Mouse (Mus musculus) heart, postnatal 0 days (tissue): ENCODE results near the gene Tapbp. TPM values are rescaled to one million over a fixed set of nuclear protein-coding genes. Genes with fewer than 3 reads are reported as not detected.

ENCODE experiments used
- ATAC-seq: fragments of 200-750 bp; cut with Nextera tagmentation; 2 replicates; pipeline ENCODE4 v1.8.0; 2017; ENCODE audit warnings: low read depth, moderate number of reproducible peaks, moderate library complexity; ENCODE audit not compliant: insufficient read depth
- DNase-seq: peaks from one replicate; pipeline ENCODE4 v3.0.0-alpha.2; 2016; ENCODE audit warnings: low spot score
- H3K27ac ChIP-seq: fragments of 300-500 bp; sonication (generic); 2 replicates; pipeline ENCODE4 v1.5.1; 2014; ENCODE audit warnings: low read depth, mild to moderate bottlenecking
- H3K27me3 ChIP-seq: fragments of 300-500 bp; sonication (generic); 2 replicates; pipeline ENCODE4 v1.6.1; 2014; ENCODE audit warnings: low read length, mixed read lengths; ENCODE audit not compliant: control insufficient read depth, insufficient read depth
- H3K36me3 ChIP-seq: fragments of 300-500 bp; sonication (generic); replicated peaks from 2 replicates; pipeline ENCODE4 v1.6.1; 2014; ENCODE audit warnings: low read length, mixed read lengths; ENCODE audit not compliant: control insufficient read depth, insufficient read depth
- H3K4me1 ChIP-seq: fragments of 300-500 bp; sonication (generic); 2 replicates; pipeline ENCODE4 v1.6.1; 2014; ENCODE audit warnings: antibody characterized with exemption; ENCODE audit not compliant: control insufficient read depth, insufficient read depth
- H3K4me2 ChIP-seq: fragments of 300-500 bp; sonication (generic); 2 replicates; pipeline ENCODE4 v1.6.1; 2014; ENCODE audit warnings: low read depth, mild to moderate bottlenecking, low read length, moderate library complexity
- H3K4me3 ChIP-seq: fragments of 300-500 bp; sonication (generic); 2 replicates; pipeline ENCODE4 v1.5.1; 2014; ENCODE audit warnings: low read depth, low read length
- H3K9ac ChIP-seq: fragments of 300-500 bp; sonication (generic); replicated peaks from 2 replicates; pipeline ENCODE4 v1.6.1; 2014; ENCODE audit warnings: low read depth, low read length, mixed read lengths
- H3K9me3 ChIP-seq: fragments of 300-500 bp; sonication (generic); replicated peaks from 2 replicates; pipeline ENCODE4 v1.6.1; 2016; ENCODE audit warnings: low read length; ENCODE audit not compliant: control insufficient read depth
- CTCF ChIP-seq: IDR thresholded peaks from 2 replicates; pipeline ENCODE4 v1.5.1; 2016; ENCODE audit warnings: antibody characterized with exemption, control low read depth, low read depth
- EP300 ChIP-seq: IDR thresholded peaks from 2 replicates; pipeline ENCODE4 v1.6.1; 2016; ENCODE audit warnings: antibody characterized with exemption, low read depth
- WGBS: fragments of 180-500 bp; shearing (Covaris S2); extraction: QIAGEN DNeasy Blood & Tissue Kit; methylation state at CpG from one replicate; pipeline ENCODE4 v1.1.7; 2014; 5-methylcytosine and 5-hydroxymethylcytosine counted together
- microRNA-seq: library from miRNA; unstranded; fragments of <30 nt; microRNA quantifications from one replicate; pipeline ENCODE4, GENCODE M21; 2016
- polyA plus RNA-seq: library from polyadenylated mRNA; unstranded; fragments of >200 nt; fragmentation: Nextera tagmentation; extraction: Ambion mirVana; gene quantifications from 2 replicates; pipeline ENCODE4 v1.2.1, GENCODE M21; 2015
- total RNA-seq: library from RNA; depleted of rRNA; stranded (reverse); fragments of >200 nt; gene quantifications from 2 replicates; pipeline ENCODE4 v1.2.3, GENCODE M21; 2014; ENCODE audit warnings: low replicate concordance; rRNA removed

The Tapbp gene
- total and polyA plus RNA-seq, 2 experiments from 2014 or later, result 51.3 to 84.1 TPM

- no peak for TF ChIP-seq CTCF
- TF ChIP-seq EP300, result no peak
Measured at GRCm38 (mm10) chr17:33977861-33978557, 62.3 kb downstream of the Tapbp start.

GRCm38 (mm10) chr17:33978631-33979031 lies 62.9 kb downstream of the Tapbp start:
- 2% methylated on average over 17 of the region's 17 CpGs for WGBS
- peak overlapping the region; percentile 47 for H3K4me3 ChIP-seq
- peak overlapping the region; percentile 69 for H3K4me2 ChIP-seq
- H3K36me3 ChIP-seq, result no peaks in the 10 kb centered on the region
- peak; percentile 62 for ATAC-seq
- peak overlapping the region; percentile 24; the same call in 1 of the 2 replicates for H3K9ac ChIP-seq
- peaks cover 17% of the 10 kb centered on the region for H3K4me1 ChIP-seq
- TF ChIP-seq CTCF (no peak), EP300 (no peak)
- H3K9me3 ChIP-seq, result no peaks in the 10 kb centered on the region
- peaks cover 38% of the 10 kb centered on the region for H3K27me3 ChIP-seq
- H3K27ac ChIP-seq, result no peak overlapping the region
- peak; percentile 10 for DNase-seq

More at GRCm38 (mm10) chr17:33977861-33978557, 62.3 kb downstream of the Tapbp start:
- H3K27me3 ChIP-seq, result peaks cover 38% of the 10 kb centered on the region
- 1% methylated on average over 57 of the region's 57 CpGs for WGBS
- H3K27ac ChIP-seq, result no peak overlapping the region
- H3K4me3 ChIP-seq, result peak overlapping the region; percentile 47
- H3K9ac ChIP-seq, result peak overlapping the region; percentile 24; the same call in 1 of the 2 replicates
- DNase-seq, result no peak
- H3K4me2 ChIP-seq, result peak overlapping the region; percentile 69
- ATAC-seq, result no peak
- H3K9me3 ChIP-seq, result no peaks in the 10 kb centered on the region
- H3K4me1 ChIP-seq, result peaks cover 17% of the 10 kb centered on the region
- H3K36me3 ChIP-seq, result no peaks in the 10 kb centered on the region

Small RNAs within 50 kb of the gene (microRNA-seq; reads per million reads assigned to microRNA genes)
- not detected for gene Gm27740

Other genes with a start within 250 kb of the Tapbp start
- gene Hnrnpm, start 229.0 kb upstream of the Tapbp start, total RNA-seq, result 47.1 and 54.3 TPM in 2 replicates
- 139 and 151 TPM in 2 replicates for gene Hnrnpm, start 229.0 kb upstream of the Tapbp start, polyA plus RNA-seq
- gene March2, start 197.2 kb upstream of the Tapbp start, total RNA-seq, result 117 and 124 TPM in 2 replicates
- 87.6 and 88.5 TPM in 2 replicates for gene March2, start 197.2 kb upstream of the Tapbp start, polyA plus RNA-seq
- gene Rab11b, start 155.4 kb upstream of the Tapbp start, total RNA-seq, result 58.6 and 87.8 TPM in 2 replicates
- 382 and 425 TPM in 2 replicates for gene Rab11b, start 155.4 kb upstream of the Tapbp start, polyA plus RNA-seq
- gene Angptl4, start 134.1 kb upstream of the Tapbp start, total RNA-seq, result 35.2 and 79.3 TPM in 2 replicates
- gene Angptl4, start 134.1 kb upstream of the Tapbp start, polyA plus RNA-seq, result 59.2 and 124 TPM in 2 replicates
- gene Kank3, start 105.4 kb upstream of the Tapbp start, total RNA-seq, result 33.3 and 68.7 TPM in 2 replicates
- gene Kank3, start 105.4 kb upstream of the Tapbp start, polyA plus RNA-seq, result 46.1 and 50.8 TPM in 2 replicates
- gene Rps28, start 91.3 kb upstream of the Tapbp start, total RNA-seq, result 127 and 305 TPM in 2 replicates
- 622 and 631 TPM in 2 replicates for gene Rps28, start 91.3 kb upstream of the Tapbp start, polyA plus RNA-seq
- 467 and 766 TPM in 2 replicates for gene Ndufa7, start 91.3 kb upstream of the Tapbp start, total RNA-seq
- 899 and 938 TPM in 2 replicates for gene Ndufa7, start 91.3 kb upstream of the Tapbp start, polyA plus RNA-seq
- 17.3 and 24.0 TPM in 2 replicates for gene Cd320, start 72.8 kb upstream of the Tapbp start, total RNA-seq
- gene Cd320, start 72.8 kb upstream of the Tapbp start, polyA plus RNA-seq, result 37.3 and 41.6 TPM in 2 replicates
- gene Gm7029, start 42.1 kb upstream of the Tapbp start, total RNA-seq, result not detected in 2 replicates
- gene Gm7029, start 42.1 kb upstream of the Tapbp start, polyA plus RNA-seq, result not detected in 2 replicates
- 17.0 and 30.1 TPM in 2 replicates for gene Kifc1, start 25.2 kb upstream of the Tapbp start, total RNA-seq
- gene Kifc1, start 25.2 kb upstream of the Tapbp start, polyA plus RNA-seq, result 2.0 and 2.1 TPM in 2 replicates
- not detected in 2 replicates for gene Platr17, start 10.8 kb upstream of the Tapbp start, total RNA-seq
- not detected in 2 replicates for gene Platr17, start 10.8 kb upstream of the Tapbp start, polyA plus RNA-seq
- gene Daxx, start 6.5 kb upstream of the Tapbp start, total RNA-seq, result 15.2 and 19.3 TPM in 2 replicates
- gene Daxx, start 6.5 kb upstream of the Tapbp start, polyA plus RNA-seq, result 18.0 and 20.0 TPM in 2 replicates
- gene Zbtb22, start within 50 bp of the Tapbp start, total RNA-seq, result 29.1 and 42.9 TPM in 2 replicates
- 10.1 and 12.0 TPM in 2 replicates for gene Zbtb22, start within 50 bp of the Tapbp start, polyA plus RNA-seq
- 63.1 and 144 TPM in 2 replicates for gene Rgl2, start 13.6 kb downstream of the Tapbp start, total RNA-seq
- 21.1 and 21.9 TPM in 2 replicates for gene Rgl2, start 13.6 kb downstream of the Tapbp start, polyA plus RNA-seq
- 28.6 and 77.4 TPM in 2 replicates for gene Pfdn6, start 24.4 kb downstream of the Tapbp start, total RNA-seq
- gene Pfdn6, start 24.4 kb downstream of the Tapbp start, polyA plus RNA-seq, result 123 and 128 TPM in 2 replicates
- 6.7 and 10.9 TPM in 2 replicates for gene Wdr46, start 24.8 kb downstream of the Tapbp start, total RNA-seq
- gene Wdr46, start 24.8 kb downstream of the Tapbp start, polyA plus RNA-seq, result 8.9 and 11.1 TPM in 2 replicates
- gene B3galt4, start 35.6 kb downstream of the Tapbp start, total RNA-seq, result 0.53 and 0.70 TPM in 2 replicates
- 5.5 and 6.1 TPM in 2 replicates for gene B3galt4, start 35.6 kb downstream of the Tapbp start, polyA plus RNA-seq
- 28.2 and 31.8 TPM in 2 replicates for gene Vps52, start 39.9 kb downstream of the Tapbp start, total RNA-seq
- gene Vps52, start 39.9 kb downstream of the Tapbp start, polyA plus RNA-seq, result 27.8 TPM in 2 replicates
- gene Rps18, start 40.1 kb downstream of the Tapbp start, total RNA-seq, result 1,548 and 1,735 TPM in 2 replicates
- 845 and 880 TPM in 2 replicates for gene Rps18, start 40.1 kb downstream of the Tapbp start, polyA plus RNA-seq
- 61.0 and 84.5 TPM in 2 replicates for gene H2-K1, start 84.4 kb downstream of the Tapbp start, total RNA-seq
- 42.9 and 48.4 TPM in 2 replicates for gene H2-K1, start 84.4 kb downstream of the Tapbp start, polyA plus RNA-seq
- gene Ring1, start 108.8 kb downstream of the Tapbp start, total RNA-seq, result 22.5 and 48.5 TPM in 2 replicates
- gene Ring1, start 108.8 kb downstream of the Tapbp start, polyA plus RNA-seq, result 10.3 and 11.9 TPM in 2 replicates
- 80.6 and 101 TPM in 2 replicates for gene H2-Ke6, start 112.2 kb downstream of the Tapbp start, total RNA-seq
- 58.5 and 64.6 TPM in 2 replicates for gene H2-Ke6, start 112.2 kb downstream of the Tapbp start, polyA plus RNA-seq
- gene Slc39a7, start 115.8 kb downstream of the Tapbp start, total RNA-seq, result 88.7 and 97.2 TPM in 2 replicates
- gene Slc39a7, start 115.8 kb downstream of the Tapbp start, polyA plus RNA-seq, result 79.7 and 85.4 TPM in 2 replicates
- 29.4 and 36.6 TPM in 2 replicates for gene Rxrb, start 115.9 kb downstream of the Tapbp start, total RNA-seq
- gene Rxrb, start 115.9 kb downstream of the Tapbp start, polyA plus RNA-seq, result 28.4 and 31.2 TPM in 2 replicates
- 1.4 and 1.9 TPM in 2 replicates for gene Col11a2, start 123.5 kb downstream of the Tapbp start, total RNA-seq
- 0.25 and 0.29 TPM in 2 replicates for gene Col11a2, start 123.5 kb downstream of the Tapbp start, polyA plus RNA-seq
- not detected in 2 replicates for gene H2-Oa, start 176.4 kb downstream of the Tapbp start, total RNA-seq
- not detected in 2 replicates for gene H2-Oa, start 176.4 kb downstream of the Tapbp start, polyA plus RNA-seq
- 2.6 and 7.2 TPM in 2 replicates for gene H2-DMa, start 203.6 kb downstream of the Tapbp start, total RNA-seq
- 4.2 and 4.6 TPM in 2 replicates for gene H2-DMa, start 203.6 kb downstream of the Tapbp start, polyA plus RNA-seq
- gene Brd2, start 206.7 kb downstream of the Tapbp start, total RNA-seq, result 83.2 and 87.5 TPM in 2 replicates
- 33.4 and 38.4 TPM in 2 replicates for gene Brd2, start 206.7 kb downstream of the Tapbp start, polyA plus RNA-seq
- gene H2-DMb2, start 227.4 kb downstream of the Tapbp start, total RNA-seq, result 1.5 TPM in 1 of 2 replicates, not detected in the other
- gene H2-DMb2, start 227.4 kb downstream of the Tapbp start, polyA plus RNA-seq, result 0.33 and 0.38 TPM in 2 replicates
- 0.19 TPM in 1 of 2 replicates, not detected in the other for gene H2-DMb1, start 237.2 kb downstream of the Tapbp start, total RNA-seq
- 0.65 and 0.90 TPM in 2 replicates for gene H2-DMb1, start 237.2 kb downstream of the Tapbp start, polyA plus RNA-seq